Mouse (Mus musculus) E14TG2a.4 (cell line): ENCODE data around the gene Htra2.

ENCODE experiments used
- CTCF ChIP-seq: conservative IDR thresholded peaks from 2 replicates; pipeline ENCODE4 v1.5.1; 2014; ENCODE audit warnings: low read length
- NANOG ChIP-seq: IDR thresholded peaks from 2 replicates; pipeline ENCODE4 v1.6.1; 2014; ENCODE audit warnings: borderline replicate concordance, low read length, mixed read lengths
- POU5F1 ChIP-seq: IDR thresholded peaks from 2 replicates; pipeline ENCODE4 v1.6.1; 2014; ENCODE audit warnings: low read length, borderline replicate concordance

GRCm38 (mm10) chr6:83011255-83011654 is 43.8 kb downstream of the Htra2 start:
- TF ChIP-seq CTCF (no peak), POU5F1 (no peak), NANOG (no peak)
